Mouse (Mus musculus): ENCODE measurements around the gene Fgfr2. TPM values are rescaled to one million over a fixed set of nuclear protein-coding genes. Genes with fewer than 3 reads are reported as not detected.
"Not testable (repeated sequence)": the region's sequence is repeated elsewhere in the genome, so short reads cannot be mapped to it uniquely, and the experiment has no call there.

Fgfr2 gene
- total RNA-seq, 2 experiments from 2014 or later: 43.7 to 44.3 TPM

DNA sequence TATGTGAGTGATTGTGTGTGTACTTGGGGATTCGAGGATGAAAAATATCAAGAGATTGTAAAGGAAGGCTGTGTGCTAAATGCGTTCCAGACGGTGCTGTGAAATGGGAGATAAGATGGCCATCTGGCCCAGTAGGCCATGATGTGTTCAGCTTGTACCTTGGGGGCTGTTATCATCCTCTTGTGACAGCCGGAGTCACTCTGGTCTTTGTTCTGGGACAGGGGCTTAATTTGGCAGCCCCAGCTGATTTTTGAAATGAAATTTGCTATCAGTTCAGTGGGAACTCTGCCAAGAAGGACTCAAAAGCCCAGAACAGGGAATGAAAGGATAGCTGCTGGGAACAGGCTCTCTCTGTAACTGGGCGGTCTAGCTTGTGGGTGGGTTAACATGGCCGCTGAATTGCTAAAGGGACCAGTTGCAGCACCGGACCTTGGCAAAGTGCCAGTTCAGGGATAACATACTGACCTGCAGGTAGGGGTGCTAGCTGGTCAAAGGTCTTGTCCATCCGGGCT is 2453.7 kb downstream of the Fgfr2 start:
- peak in 1 of 2 experiments; percentile 24 for DNase-seq (ENCODE audit: extremely low spot score in 1 of 2, low spot score in 1 of 2)

DNA sequence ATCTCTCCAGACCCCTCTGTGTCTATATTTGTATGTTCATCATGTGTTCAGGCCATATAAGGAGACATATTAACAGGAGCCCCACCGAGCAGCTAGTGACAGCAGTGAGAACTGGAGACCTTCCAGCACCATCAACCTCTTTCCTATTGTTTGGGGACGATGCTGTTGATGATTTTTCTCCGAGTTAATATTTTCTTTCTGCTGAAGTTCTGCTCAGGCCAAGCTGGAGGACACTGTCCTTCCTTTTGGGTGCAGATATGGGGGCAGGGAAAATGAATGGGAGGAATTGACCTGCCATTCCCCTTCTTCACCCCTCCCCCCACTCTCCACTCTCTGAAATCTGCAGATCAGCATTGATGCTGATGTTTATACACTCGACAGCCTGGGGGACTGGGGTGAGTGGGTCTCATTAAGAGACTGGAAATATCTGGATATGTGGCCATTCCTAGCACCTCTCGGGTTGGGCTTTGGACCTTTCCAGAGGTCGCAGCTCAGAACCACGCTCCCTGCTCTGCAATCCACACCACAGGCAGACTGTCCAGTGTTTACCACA is 2454.3 kb downstream of the Fgfr2 start:
- DNase-seq (ENCODE audit: extremely low spot score in 1 of 2, low spot score in 1 of 2): no peak

DNA sequence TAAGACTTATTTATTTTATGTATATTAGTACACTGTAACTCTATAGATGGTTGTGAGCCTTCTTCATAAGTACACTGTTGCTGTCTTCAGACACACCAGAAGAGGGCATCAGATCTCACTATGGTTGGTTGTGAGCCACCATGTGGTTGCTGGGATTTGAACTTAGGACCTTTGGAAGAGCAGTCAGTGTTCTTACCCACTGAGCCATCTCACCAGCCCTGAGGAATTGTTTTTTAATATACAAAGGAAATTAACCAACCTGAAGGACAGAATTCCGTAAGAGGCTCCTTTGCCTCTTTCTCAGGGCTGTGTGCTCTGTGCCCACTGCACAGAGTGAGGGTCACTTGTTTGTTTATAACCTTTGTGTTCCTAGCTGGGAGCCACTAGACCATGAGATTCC is 2455.1 kb downstream of the Fgfr2 start:
- not testable (repeated sequence) for DNase-seq (ENCODE audit: extremely low spot score in 1 of 2, low spot score in 1 of 2)

DNA sequence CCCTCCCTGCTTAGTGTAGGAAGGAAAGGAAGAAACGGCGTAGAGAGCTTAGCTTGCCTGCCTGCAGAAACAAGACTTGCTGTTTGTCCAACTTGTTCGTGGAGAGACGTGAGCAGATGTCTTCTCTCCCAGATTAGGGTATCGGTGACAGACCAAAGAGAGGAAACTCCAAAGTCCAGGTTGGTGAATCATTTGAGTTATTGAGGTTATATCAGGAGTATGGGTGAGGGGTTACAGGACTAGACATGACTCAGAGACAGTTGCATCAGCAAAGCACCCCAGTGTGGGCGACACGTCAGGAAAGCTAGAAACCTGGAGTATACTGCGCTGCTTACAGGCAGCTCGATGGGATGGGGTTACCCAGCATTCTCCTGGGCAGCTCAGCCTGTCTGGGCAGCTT is 2457.8 kb downstream of the Fgfr2 start:
- DNase-seq (ENCODE audit: extremely low spot score in 1 of 2, low spot score in 1 of 2): no peak

DNA sequence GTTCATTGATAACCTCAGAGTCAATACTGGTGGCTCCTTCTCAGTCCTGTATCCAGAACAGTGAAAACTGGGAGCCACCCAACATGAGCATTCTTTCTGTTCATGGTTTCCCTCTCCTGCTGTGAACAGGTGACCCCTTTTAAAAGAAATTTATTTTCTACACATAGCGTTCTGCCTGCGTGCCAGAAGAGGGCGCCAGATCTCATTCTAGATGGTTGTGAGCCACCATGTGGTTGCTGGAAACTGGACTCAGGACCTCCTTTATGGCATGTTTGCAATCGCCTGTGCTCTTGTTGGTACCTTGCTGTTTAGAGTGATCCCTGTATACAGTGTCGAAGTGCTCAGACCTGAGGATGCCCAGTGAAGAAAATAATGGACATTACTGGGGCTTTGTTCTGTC is 2458.5 kb downstream of the Fgfr2 start:
- DNase-seq (ENCODE audit: extremely low spot score in 1 of 2, low spot score in 1 of 2): no peak

DNA sequence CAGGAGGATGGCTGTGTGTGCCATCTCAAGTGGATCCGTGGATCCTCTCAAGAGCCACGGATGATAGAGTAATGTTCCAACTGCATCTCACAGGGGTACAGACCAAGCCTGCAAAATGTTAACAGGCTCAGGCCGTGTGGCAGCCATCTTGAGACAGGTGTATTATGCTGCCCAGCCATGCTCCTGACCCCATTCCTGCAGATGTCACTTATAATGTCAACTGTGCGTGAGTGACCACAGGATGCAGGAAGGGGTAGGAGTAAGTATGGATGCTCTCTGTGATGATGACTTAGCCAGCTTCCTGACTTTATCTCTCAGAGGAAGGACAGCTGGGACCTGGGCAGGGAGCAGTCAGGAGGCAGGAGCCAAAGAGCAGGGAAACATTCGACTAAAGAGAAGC is 2459.1 kb downstream of the Fgfr2 start:
- DNase-seq (ENCODE audit: extremely low spot score in 1 of 2, low spot score in 1 of 2): no peak

DNA sequence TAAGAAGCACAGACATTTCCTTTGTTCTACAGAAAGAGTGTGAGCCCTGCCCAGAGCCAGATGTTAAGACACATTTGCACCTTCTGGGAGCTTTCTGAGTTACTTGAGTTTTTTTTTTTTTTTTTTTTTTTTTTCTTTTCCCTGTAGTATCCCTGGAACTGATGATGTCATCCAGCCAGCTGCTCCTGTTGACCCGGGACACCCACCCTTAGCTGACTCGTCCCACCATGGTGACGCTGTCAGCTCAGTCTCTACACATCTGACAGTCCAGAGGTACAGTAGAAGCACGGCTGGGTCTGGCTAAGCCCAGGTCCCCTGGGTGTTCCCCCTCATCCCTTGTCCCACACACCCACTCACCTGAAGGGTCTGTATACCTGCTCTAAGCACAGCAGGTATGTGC is 2460.3 kb downstream of the Fgfr2 start:
- no peak for DNase-seq (ENCODE audit: extremely low spot score in 1 of 2, low spot score in 1 of 2)

DNA sequence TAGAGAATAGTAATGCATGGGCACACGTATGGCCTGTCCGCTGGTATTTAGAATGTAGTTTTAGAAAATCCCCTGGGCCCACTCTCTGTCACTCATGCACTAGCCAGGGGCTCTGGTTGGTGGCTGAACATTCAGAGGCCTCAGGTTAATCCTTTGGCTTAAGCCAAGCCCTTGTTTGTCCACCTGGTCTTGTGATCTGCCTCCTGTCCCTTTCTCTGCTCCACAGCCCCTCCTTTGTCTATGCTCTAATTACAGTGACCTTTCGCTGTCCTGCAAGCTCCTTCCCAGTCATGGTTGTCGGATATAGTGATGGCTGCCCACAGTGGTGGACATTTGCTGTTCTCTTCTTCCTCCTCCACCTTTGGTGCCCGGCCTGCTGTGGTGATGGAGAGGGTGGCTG is 2460.9 kb downstream of the Fgfr2 start:
- DNase-seq (ENCODE audit: extremely low spot score in 1 of 2, low spot score in 1 of 2): no peak

DNA sequence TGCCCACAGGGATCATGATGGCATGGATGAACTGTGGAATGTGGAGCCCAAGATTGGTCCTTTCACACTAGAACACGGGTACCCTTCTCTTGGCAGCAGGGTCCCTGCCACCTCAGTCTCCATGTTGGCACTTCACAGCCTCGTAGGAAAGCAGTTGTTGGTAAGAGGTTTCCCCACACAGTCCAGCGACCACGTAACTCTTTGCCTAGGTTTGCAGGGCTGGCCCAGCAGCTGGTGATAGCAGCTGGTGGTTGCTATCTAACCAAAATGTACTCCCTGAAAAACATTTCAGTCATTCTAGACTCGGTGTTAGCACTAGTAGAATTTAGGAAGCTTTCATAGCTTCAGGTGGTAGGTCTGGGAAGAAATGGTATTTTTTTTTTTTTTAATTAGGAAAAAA is 2464.0 kb downstream of the Fgfr2 start:
- no peak for DNase-seq (ENCODE audit: extremely low spot score in 1 of 2, low spot score in 1 of 2)

DNA sequence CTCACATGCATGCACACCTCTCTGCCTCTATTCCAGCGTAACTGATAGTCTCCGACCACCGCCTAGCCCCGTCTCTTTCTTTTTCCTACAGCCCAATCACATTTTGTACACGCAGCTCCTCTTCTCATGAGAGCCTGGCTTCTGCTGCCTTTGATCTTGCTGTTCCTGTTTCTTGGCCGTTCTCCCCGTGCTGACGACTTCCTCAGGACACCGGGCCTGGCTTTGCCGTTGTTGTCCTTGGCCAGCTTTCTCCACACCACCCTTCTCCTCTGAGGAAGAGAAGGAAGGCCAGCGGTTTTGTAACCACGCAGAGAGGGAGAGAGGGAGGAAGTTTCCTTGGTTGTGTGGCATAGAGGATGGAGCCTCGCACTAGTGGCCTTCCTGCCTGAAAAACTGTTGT is 2465.4 kb downstream of the Fgfr2 start:
- no peak for DNase-seq (ENCODE audit: extremely low spot score in 1 of 2, low spot score in 1 of 2)

DNA sequence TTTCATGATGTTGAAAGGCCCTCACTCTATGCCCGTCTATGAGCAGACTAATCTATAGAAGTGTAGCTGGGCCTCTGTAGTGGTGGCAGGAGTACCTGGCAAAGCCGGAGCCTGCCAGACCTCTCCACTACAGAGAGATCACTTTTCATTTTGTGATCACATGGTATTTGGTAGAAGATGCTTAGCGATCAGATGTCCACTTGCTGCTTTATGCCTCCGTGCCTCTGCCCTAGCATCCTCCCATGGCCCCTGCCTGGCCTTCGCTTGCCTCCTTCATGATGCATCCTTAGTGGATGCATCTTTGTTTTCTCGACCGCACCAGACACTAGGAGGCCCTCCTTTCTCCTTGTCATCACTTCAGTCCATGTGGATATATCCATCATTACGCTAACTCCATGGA is 2466.2 kb downstream of the Fgfr2 start:
- no peak for DNase-seq (ENCODE audit: extremely low spot score in 1 of 2, low spot score in 1 of 2)

DNA sequence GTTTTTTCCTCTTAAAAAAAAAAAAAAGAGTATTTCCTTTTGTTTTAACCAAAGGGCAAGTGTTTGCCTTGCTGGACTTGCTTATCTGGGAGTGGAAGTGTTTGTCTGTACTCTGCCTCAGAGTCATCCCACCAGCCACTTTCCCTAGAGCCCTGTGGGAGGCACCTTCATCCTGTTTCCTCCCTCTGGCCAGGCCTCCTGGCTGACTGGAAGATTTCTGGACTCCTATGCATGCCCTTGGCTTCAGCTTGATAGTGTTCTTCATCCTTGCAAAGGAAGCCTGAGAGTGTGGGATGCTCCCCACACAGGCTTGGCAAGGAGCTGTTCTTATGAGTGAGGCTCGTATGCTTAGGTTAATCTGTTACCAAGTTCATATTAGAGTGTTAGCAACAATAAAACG is 2468.6 kb downstream of the Fgfr2 start:
- no peak for DNase-seq (ENCODE audit: extremely low spot score in 1 of 2, low spot score in 1 of 2)

DNA sequence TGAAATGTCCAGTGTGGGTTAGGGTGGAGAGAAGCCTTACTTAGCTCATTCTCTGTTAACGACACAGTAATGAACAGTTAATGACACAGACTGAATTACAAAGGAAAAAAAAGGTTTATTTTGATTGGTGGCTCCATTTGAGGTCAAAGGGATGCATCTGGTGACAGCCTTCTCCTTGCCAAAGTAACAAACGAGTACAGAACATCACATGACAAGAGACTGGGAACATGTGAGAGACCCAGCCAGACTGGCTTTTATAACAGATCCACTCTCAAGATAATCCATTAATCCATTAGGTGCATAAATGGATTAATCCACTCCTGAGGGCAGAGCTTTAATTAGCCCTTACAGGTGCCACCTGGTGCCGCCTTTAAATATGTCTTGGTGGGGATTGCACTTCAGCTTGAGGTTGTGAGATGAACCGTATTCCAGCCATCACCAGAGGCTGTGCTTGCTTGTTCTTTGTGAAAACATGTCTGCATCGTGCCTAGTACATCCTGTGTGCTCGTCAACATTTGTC is 2470.1 kb downstream of the Fgfr2 start:
- DNase-seq (ENCODE audit: extremely low spot score in 1 of 2, low spot score in 1 of 2): no peak

DNA sequence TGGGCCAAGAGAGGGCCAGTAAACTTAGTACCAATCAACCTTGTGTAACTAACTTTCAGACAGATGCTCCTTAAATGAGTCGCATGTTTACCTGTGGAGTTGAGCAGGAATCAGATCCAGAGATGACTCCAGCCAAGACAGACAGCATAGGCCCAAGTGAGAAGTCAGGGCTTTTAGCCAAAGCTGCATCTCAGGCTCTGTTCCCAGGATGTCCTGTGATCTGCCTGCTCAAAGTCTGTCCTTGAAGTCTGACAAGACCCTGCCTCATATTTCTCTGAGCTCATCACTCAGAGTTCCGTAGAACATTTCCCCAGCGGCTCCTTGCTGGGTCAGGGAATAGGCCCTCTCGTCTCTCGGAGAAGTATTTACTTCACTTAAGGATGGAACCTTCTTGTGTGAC is 2472.5 kb downstream of the Fgfr2 start:
- DNase-seq (ENCODE audit: extremely low spot score in 1 of 2, low spot score in 1 of 2): no peak

DNA sequence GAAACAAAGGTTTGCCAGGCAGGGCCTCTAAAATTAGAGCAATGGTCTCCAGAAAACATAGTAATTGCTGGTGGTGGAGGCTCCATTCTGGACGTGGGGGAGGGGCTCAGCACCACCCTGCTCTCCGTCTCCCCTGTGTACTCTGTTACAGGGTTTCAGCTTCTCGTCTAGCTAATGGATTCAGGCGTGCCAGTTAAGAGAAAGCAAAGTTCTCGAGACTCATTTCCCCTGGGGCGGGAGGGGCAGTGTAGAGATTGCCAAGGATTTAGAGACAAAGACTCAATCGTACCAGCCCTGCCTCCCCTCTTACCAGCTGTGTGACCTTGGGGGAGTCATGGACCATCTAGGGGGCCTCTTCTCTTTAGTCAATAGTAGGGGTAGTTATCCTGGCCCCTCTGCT is 2473.9 kb downstream of the Fgfr2 start:
- DNase-seq (ENCODE audit: extremely low spot score in 1 of 2, low spot score in 1 of 2): no peak

DNA sequence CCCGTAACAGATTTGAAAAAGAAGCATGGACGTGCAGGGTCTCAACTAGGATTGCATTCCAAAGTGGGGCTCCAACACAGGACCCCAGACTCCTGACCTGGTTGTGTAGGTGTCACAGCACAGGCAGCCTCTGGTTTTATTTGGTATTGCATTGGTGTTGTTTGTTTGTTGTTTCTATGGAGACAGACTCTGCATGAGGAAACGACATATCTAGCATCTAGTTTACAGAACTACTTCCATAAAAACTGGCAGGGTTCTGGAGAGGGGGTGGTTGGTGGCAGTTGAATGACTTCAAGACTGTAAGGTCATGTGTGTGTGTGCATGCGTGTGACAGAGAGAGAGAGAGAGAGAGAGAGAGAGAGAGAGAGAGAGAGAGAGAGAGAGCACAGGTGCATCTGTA is 2475.1 kb downstream of the Fgfr2 start:
- no peak for DNase-seq (ENCODE audit: extremely low spot score in 1 of 2, low spot score in 1 of 2)

DNA sequence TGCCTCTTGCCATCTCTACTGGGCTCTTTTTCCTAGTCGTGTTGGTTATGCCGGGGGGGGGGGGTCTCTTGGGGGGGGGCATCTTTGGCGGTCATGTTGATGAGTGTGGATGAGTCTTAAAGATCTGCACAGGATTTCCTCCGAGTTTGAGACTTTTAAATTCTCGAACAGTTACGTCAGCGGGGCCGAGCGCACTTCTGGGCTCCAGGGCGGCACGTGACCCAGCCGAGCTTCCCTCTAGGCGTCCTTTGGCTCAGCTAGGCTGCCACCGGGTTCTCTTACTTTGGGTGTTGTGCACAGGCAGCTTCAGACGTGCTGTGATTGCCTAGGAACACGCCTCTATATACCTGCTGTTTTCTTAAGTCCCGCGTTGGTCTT is 2476.4 kb downstream of the Fgfr2 start:
- no peak for DNase-seq (ENCODE audit: extremely low spot score in 1 of 2, low spot score in 1 of 2)

DNA sequence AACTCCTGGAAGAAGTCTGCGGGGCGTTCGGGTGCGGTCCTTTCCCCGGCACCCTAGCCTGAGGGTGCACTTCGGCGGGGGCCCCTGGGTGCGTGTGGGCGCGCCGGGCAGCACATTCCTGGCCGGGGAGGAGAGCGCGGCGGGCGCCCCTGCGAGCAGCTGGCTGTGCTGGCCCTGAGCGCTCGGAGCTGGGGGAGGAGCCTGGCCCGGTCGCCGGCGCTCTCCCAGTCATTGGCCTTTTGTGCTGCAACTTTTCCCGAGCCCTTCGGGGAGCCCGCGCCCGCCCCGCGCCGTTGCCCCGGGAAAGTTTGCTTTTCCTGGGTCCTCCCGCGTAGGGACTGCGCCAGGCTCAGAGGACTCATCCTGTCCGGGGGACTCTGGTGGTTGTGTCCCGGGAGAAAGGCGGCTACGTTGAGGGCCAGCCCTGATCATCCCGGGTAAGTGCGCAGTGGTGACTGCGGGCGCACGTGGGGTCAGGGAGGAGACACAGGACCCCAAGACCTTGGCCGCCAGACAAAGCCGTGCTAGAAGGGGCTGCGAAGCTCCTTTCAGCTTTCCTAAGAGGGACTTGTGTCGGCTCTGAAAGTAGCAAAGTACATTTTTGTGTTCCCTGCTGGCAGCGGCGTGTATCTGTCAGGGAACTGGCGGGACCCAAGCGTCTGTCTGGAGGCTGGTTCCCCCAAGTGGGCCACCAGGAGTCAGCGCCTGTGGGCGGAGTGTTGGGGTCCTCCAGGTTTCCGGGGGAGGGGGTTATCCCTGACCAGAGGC is 2477.0 kb downstream of the Fgfr2 start:
- DNase-seq (ENCODE audit: extremely low spot score in 1 of 2, low spot score in 1 of 2): peak in 1 of 2 experiments; percentile 18

DNA sequence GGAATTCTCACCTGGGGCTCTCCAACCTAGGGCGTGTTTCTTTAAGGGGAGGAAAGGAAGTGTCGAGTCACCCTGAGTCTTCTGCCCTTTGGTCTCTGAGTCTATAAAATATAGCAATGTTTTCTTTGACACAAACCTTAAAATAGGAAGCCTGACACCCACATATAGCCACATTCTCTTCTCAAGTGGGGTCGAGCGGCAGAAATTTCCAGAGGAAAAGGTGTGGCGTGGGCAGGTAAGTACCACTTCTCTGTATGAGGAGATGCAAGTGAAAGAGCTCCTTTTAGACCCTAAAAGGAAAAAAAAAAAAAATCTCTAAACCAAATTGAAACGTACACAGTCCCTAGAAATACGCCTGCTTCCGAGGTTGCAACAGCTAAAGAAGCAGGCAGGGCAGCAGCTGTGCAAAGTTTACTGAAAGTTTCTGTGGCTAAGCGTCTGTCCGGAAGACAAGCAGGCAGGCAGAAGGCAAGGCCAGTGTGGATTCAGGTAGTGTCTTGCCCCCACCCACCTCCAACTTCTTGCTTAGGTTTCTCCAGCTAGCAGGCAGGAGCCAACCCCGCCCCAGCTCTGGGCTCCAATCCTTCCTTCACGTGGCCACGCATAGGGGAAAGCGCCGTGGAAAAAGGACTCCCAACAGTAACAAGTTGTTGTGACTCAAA is 2477.7 kb downstream of the Fgfr2 start:
- DNase-seq (ENCODE audit: extremely low spot score in 1 of 2, low spot score in 1 of 2): no peak

DNA sequence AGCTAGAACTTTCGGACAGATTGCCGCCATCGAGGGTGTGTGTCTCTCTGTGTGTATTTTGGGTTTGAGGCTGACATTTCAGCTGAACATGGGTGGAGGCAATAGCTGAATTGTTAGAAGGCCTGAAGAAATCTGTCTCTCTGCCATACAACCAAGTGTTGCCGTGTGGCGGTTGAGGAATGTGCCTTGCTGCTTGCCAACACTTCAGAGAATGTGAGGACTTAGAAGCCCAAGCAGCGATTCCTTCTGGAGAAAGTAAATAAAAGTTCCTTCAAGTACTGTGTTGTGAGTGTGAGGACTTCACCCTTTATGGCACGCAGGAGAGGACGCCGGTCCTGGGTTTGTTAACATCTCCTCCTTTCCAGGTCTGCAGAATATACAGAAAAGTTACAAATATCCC is 2482.5 kb downstream of the Fgfr2 start:
- DNase-seq (ENCODE audit: extremely low spot score in 1 of 2, low spot score in 1 of 2): no peak

DNA sequence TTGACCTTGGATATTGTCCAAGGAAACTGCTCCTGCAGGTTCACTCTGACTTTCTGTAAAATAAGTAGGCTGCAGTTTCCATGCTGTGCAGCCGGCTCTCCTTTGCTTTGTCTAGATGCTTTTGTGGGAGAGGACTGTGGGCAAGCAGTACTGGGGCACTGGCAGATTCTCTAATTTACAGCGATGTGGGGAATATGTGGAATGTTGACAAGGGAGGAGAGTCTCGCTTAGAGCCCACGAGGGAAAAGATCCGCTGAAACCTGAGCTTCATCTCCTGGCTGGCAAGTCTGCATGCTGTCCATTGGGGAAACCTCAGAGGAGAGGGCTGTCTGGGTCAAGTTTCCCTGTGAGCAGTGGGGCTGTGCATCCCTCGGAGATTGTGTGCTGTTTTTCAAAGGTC is 2485.3 kb downstream of the Fgfr2 start:
- DNase-seq (ENCODE audit: extremely low spot score in 1 of 2, low spot score in 1 of 2): no peak

DNA sequence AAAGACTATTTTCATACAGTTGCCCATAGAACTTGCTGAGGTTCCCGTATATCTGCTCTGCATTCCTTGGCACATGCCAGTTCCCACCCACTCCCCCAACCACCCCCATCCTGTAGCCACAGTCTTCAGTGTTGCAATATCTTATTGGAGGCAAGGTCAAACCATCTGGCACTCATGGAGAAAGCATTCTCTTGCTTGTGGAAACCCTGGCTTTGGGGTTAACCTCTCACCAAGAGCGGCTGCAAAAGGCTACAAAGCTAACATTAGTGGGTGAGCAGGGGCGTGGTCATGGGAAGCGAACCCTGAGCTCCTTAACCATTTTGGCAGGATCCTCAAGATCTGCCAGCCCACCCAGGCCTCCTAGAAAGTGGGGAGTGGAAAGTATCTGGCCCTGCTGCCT is 2486.2 kb downstream of the Fgfr2 start:
- no peak for DNase-seq (ENCODE audit: extremely low spot score in 1 of 2, low spot score in 1 of 2)
